Mouse (Mus musculus) kidney, adult 2 months (tissue): Measurements from ENCODE around the gene Ano6. TPM values are rescaled to one million over a fixed set of nuclear protein-coding genes. Genes with fewer than 3 reads are reported as not detected.

ENCODE experiments used
- DNase-seq: peaks from one replicate; pipeline ENCODE4 v3.0.0; 2021
- H3K27ac ChIP-seq: fragments of 200-500 bp; 2 replicates; pipeline ENCODE4 v1.5.1; 2012; ENCODE audit warnings: low read depth, low read length, control low read depth, inconsistent platforms; ENCODE audit not compliant: insufficient read depth
- H3K27me3 ChIP-seq: fragments of 200-500 bp; replicated peaks from 2 replicates; pipeline ENCODE4 v1.6.1; 2012; ENCODE audit warnings: mild to moderate bottlenecking, moderate library complexity, low read length, inconsistent platforms; ENCODE audit not compliant: control insufficient read depth, insufficient read depth
- H3K36me3 ChIP-seq: fragments of 200-500 bp; 2 replicates; pipeline ENCODE4 v1.6.1; 2012; ENCODE audit warnings: mild to moderate bottlenecking, moderate library complexity, low read length, inconsistent platforms; ENCODE audit not compliant: control insufficient read depth, insufficient read depth
- H3K4me1 ChIP-seq: fragments of 200-500 bp; 2 replicates; pipeline ENCODE4 v1.6.1; 2011; ENCODE audit warnings: low read length; ENCODE audit not compliant: control insufficient read depth, insufficient read depth
- H3K4me3 ChIP-seq: fragments of 200-500 bp; 2 replicates; pipeline ENCODE4 v1.5.1; 2011; ENCODE audit warnings: mild to moderate bottlenecking, low read depth, low read length, control low read depth; ENCODE audit not compliant: insufficient read depth
- CTCF ChIP-seq: fragments of 200-500 bp; conservative IDR thresholded peaks from 2 replicates; pipeline ENCODE4 v1.5.1; 2011; ENCODE audit warnings: low read depth, mild to moderate bottlenecking, control low read depth, low read length, moderate library complexity, mixed read lengths; ENCODE audit not compliant: insufficient read depth, insufficient read length
- POLR2A ChIP-seq: fragments of 200-500 bp; IDR thresholded peaks from one replicate; pipeline ENCODE4 v1.6.1; 2011; ENCODE audit warnings: low read depth, low read length, control low read depth
- whole genome bisulfite sequencing: fragments of 180-500 bp; shearing (Covaris S2); methylation state at CpG from one replicate; pipeline ENCODE4 v1.1.7; 2018; 5-methylcytosine and 5-hydroxymethylcytosine counted together
- polyA plus RNA-seq: library from polyadenylated mRNA; depleted of rRNA; stranded (reverse); fragments of >200 nt; gene quantifications from 2 replicates; pipeline ENCODE4 v1.2.3, GENCODE M21; 2012

Ano6 gene
- polyA plus RNA-seq, 1 experiment = 40.3 TPM

DNA sequence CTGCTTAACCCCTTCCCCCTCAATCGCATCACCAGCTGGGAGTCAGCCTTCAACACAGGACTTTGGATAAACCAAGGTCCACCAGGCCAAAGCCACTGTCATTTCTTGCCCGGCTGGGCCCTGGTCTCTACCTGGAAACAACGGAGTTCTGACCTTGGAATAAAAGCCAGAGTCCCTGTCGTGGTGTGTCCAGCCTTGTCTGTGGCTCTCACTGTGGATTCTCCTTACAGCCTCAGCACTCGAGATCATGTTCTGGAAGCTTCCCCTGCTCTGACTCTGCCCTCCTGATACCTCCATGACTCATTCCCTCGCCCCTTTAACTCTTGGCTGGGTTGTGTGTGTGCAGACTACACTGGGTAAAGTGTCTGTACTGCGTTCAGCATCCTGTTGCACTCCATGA, 180.0 kb downstream of the Ano6 start:
- Histone ChIP-seq H3K4me3 (no peak overlapping the region), H3K27ac (no peak overlapping the region), H3K4me1 (no peaks in the 10 kb centered on the region), H3K27me3 (no peaks in the 10 kb centered on the region), H3K36me3 (peaks cover 5% of the 10 kb centered on the region)
- TF ChIP-seq CTCF = no peak
- TF ChIP-seq POLR2A = no peak
- DNase-seq = no peak
- 94% methylated on average over 7 of the region's 7 CpGs for WGBS

DNA sequence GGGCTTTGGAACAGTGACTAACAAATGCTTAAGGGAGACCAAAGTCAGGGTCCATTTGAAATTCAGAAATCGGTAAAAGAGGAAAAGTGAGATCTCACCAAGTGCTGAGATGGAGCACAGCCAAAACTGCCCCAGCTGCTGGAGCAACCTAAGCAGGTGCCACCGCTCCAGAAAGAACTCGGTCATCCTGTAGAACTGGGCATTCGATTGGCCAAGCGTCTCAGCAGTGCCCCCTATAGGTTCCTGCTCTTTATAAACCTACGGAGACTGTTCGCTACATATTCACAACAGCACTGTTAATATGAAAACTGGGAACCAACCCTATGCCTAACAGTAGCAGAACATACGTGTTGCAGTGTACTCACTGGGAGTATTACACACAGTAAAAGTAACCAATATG, 180.7 kb downstream of the Ano6 start:
- Histone ChIP-seq H3K4me3 (no peak overlapping the region), H3K27me3 (no peaks in the 10 kb centered on the region), H3K4me1 (no peaks in the 10 kb centered on the region), H3K27ac (no peak overlapping the region), H3K36me3 (peaks cover 5% of the 10 kb centered on the region)
- DNase-seq = no peak
- TF ChIP-seq POLR2A = no peak
- peak; percentile 35; the same call in 1 of the 2 replicates for TF ChIP-seq CTCF
- WGBS = 93% methylated on average over 8 of the region's 8 CpGs

DNA sequence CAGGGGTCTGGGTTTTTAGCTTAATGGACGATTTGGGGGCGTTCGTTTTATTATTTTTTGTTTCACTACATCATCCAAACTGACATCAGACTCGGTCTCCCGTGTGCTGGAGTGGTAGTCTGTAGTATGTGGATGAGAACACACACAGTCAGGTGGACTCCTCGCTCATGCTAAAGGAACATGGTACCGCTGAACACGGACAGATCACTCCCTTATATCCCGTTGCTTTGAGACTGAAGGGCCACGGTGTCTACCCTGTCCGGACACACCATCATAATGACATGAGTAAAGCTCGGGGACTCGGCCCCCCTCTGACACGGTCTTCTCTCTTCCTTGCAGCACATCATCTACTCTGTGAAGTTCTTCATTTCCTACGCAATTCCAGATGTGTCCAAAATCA, 181.5 kb downstream of the Ano6 start:
- H3K4me1 ChIP-seq = no peaks in the 10 kb centered on the region
- TF ChIP-seq CTCF (no peak), POLR2A (no peak)
- no peak overlapping the region for H3K4me3 ChIP-seq
- WGBS = 95% methylated on average over 15 of the region's 15 CpGs
- H3K27me3 ChIP-seq = no peaks in the 10 kb centered on the region
- peaks cover 5% of the 10 kb centered on the region for H3K36me3 ChIP-seq
- DNase-seq = no peak
- no peak overlapping the region for H3K27ac ChIP-seq

DNA sequence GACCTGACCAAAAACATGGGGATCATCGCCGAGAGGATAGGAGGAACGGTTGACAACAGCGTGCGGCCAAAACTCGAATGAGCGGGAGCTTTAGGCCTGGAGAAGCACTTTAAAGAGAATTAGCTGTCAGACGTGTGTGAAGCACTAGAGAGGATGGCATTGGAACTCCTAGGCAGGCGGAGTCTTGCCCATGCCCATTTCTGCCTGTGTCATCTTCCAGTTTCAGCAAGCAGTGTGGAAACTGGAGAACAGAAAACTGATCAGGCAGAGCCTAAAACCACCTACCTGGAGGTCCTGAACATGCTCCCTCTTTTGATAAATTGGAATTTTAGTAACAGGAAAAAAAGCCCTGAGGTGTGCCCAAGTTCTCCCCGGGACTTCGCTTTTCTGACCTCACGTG, 182.0 kb downstream of the Ano6 start:
- H3K4me3 ChIP-seq = no peak overlapping the region
- H3K27me3 ChIP-seq = no peaks in the 10 kb centered on the region
- 94% methylated on average over 12 of the region's 12 CpGs for WGBS
- no peak for TF ChIP-seq CTCF
- H3K36me3 ChIP-seq = peaks cover 5% of the 10 kb centered on the region
- no peaks in the 10 kb centered on the region for H3K4me1 ChIP-seq
- no peak overlapping the region for H3K27ac ChIP-seq
- no peak for DNase-seq

DNA sequence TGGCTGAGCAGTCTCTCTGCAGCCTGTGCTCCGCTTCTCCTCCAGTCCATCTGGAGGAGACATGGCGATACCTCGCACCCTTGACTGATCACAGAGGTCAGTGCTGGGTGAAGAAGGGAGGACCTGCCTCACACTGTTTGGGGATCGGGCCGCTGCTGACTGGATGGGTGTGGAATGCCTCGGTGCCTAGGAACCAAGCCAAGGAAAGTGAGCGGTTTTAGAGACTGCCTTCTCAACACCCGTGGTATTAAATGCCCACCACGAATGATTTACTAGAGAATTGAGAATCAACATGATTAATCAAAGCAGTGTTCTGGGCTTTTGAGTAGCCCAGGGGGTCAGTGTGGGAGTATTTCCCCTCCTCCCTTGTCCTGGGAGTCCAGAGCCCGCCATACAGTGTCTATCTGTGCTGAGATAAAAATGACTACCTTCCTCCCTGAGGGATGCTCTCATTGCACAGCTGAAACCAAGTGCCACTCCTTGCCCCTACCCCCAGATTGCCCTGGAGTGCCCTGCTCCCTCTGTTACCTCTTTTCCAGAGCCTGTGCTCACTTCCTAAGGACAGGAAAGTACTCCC, 183.5 kb downstream of the Ano6 start:
- 37% methylated on average over 10 of the region's 10 CpGs for WGBS
- Histone ChIP-seq H3K27ac (no peak overlapping the region), H3K36me3 (peaks cover 5% of the 10 kb centered on the region), H3K4me1 (no peaks in the 10 kb centered on the region), H3K27me3 (no peaks in the 10 kb centered on the region), H3K4me3 (no peak overlapping the region)
- no peak for TF ChIP-seq CTCF
- TF ChIP-seq POLR2A = no peak
- peak; percentile 10 for DNase-seq

DNA sequence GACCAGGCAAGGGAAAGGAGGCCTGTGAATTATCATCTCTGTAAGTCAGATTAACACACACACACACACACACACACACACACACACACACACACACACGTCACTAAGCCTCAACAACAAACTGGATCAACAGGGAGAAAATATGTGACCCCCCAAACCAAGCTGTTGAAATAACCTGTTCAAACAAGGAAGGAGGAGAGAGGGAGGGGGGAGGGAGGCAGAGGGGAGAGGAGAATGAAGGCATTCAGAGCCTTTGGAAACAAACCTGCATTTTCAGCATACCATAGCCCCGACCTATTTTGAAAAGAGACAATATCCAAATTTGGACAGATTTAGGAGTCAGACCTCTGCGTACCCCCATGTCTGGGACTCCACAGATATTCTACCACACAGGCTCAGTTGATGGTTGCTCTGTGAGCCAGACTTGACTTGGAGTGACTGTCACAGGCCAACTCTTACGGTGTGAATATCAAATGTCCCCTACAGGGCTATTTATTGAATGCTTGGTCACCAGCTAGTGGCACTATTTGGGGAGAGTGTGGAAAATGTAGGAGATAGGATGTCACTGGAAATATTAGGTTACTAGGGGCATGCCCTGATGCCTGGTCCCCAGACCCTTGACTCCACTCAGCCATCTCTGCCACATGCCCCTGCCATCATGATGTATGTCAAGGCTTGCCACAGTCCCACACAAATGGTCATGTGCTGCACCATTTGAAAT, 185.7 kb downstream of the Ano6 start:
- Histone ChIP-seq H3K36me3 (0 out of 2 replicates have a peak, but pooled peaks cover 2% of the 10 kb centered on the region), H3K4me3 (no peak overlapping the region), H3K4me1 (no peaks in the 10 kb centered on the region), H3K27ac (no peak overlapping the region), H3K27me3 (no peaks in the 10 kb centered on the region)
- 59% methylated on average over 4 of the region's 4 CpGs for WGBS
- no peak for TF ChIP-seq POLR2A
- TF ChIP-seq CTCF = no peak
- no peak for DNase-seq

DNA sequence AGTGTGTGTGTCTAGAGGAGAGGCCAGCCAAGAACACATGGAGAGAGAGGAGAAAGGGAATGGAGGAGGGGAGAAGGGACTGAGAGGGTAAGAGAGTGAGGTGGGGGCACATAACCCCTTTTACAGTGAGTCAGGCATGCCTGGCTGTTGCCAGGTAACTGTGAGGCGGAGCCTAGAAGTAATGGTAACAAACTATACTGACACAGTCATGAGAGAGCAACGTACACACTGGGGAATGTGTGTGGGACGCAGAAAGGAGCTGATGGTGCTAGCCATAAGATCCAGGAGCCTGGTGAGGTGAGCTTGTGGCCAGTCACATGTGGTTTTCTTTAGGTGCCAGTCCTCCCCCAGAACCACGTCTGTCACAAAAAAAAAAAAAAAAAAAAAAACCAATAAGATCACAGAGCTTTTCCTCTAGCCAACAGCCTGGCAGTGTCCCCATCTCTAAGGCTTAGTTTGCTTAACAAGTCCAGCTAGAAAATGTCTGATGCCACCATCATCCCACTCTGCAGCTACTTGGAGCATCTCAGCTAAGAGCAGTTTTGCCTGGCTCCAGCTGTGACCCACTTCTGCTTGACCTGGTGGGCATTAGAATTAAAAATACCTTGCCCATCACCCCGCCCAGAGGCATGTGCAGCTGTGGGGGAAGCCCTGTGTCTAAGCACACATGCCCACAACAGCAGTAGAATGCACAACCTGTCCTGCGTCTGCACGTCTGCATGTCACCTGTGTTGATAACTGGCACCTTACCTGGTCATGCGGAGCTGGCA, 186.7 kb downstream of the Ano6 start:
- DNase-seq = no peak
- no peaks in the 10 kb centered on the region for H3K36me3 ChIP-seq
- no peak overlapping the region for H3K27ac ChIP-seq
- TF ChIP-seq POLR2A = no peak
- TF ChIP-seq CTCF = no peak
- H3K27me3 ChIP-seq = no peaks in the 10 kb centered on the region
- H3K4me1 ChIP-seq = no peaks in the 10 kb centered on the region
- H3K4me3 ChIP-seq = no peak overlapping the region
- 75% methylated on average over 8 of the region's 8 CpGs for WGBS
